Mouse (Mus musculus) heart, embryonic 14.5 days (tissue): ENCODE data around the gene Kif12. TPM values are rescaled to one million over a fixed set of nuclear protein-coding genes. Genes with fewer than 3 reads are reported as not detected.

Experiments used
- ATAC-seq: fragments of 200-750 bp; cut with Nextera tagmentation; 2 replicates; pipeline ENCODE4 v1.8.0; 2017; ENCODE audit warnings: low read depth, moderate TSS enrichment; ENCODE audit not compliant: insufficient number of reproducible peaks, insufficient read depth, low FRiP score
- H3K27ac ChIP-seq, 2 experiments: fragments of 200-500 bp in 1 of 2; fragments of 300-500 bp in 1 of 2; sonication (generic) in 1 of 2; replicated peaks in 1 of 2; 2 replicates each; pipeline ENCODE4 v1.5.1; 2012 to 2014; ENCODE audit warnings: low read depth in 2 of 2, low read length in 2 of 2, control low read depth in 1 of 2, mild to moderate bottlenecking in 1 of 2, mixed read lengths in 1 of 2; ENCODE audit not compliant: control insufficient read depth in 1 of 2, insufficient read depth in 1 of 2
- H3K27me3 ChIP-seq: fragments of 300-500 bp; sonication (generic); 2 replicates; pipeline ENCODE4 v1.6.1; 2014; ENCODE audit warnings: mild to moderate bottlenecking, low read length, control low read depth; ENCODE audit not compliant: control insufficient read depth, insufficient read depth
- H3K36me3 ChIP-seq: fragments of 300-500 bp; sonication (generic); 2 replicates; pipeline ENCODE4 v1.6.1; 2014; ENCODE audit warnings: mild to moderate bottlenecking, control low read depth, low read length, mixed read lengths; ENCODE audit not compliant: control insufficient read depth, insufficient read depth
- H3K4me1 ChIP-seq, 2 experiments: fragments of 200-500 bp in 1 of 2; fragments of 300-500 bp in 1 of 2; sonication (generic) in 1 of 2; 2 replicates each; pipeline ENCODE4 v1.6.1; 2012 to 2014; ENCODE audit warnings: low read length in 2 of 2, control low read depth in 1 of 2, mixed read lengths in 1 of 2; ENCODE audit not compliant: control insufficient read depth in 2 of 2, insufficient read depth in 2 of 2
- H3K4me2 ChIP-seq: fragments of 300-500 bp; sonication (generic); 2 replicates; pipeline ENCODE4 v1.6.1; 2014; ENCODE audit warnings: mild to moderate bottlenecking, low read length
- H3K4me3 ChIP-seq, 2 experiments: fragments of 200-500 bp in 1 of 2; fragments of 300-500 bp in 1 of 2; sonication (generic) in 1 of 2; 2 replicates each; pipeline ENCODE4 v1.5.1; 2012 to 2014; ENCODE audit warnings: low read length in 2 of 2, mild to moderate bottlenecking in 2 of 2, control low read depth in 1 of 2, low read depth in 1 of 2, moderate library complexity in 1 of 2; ENCODE audit not compliant: control insufficient read depth in 1 of 2, insufficient read depth in 1 of 2
- H3K9ac ChIP-seq: fragments of 300-500 bp; sonication (generic); 2 replicates; pipeline ENCODE4 v1.6.1; 2014; ENCODE audit warnings: mild to moderate bottlenecking, low read length
- H3K9me3 ChIP-seq: fragments of 300-500 bp; sonication (generic); 2 replicates; pipeline ENCODE4 v1.6.1; 2016; ENCODE audit warnings: low read length, control low read depth; ENCODE audit not compliant: control insufficient read depth
- WGBS: fragments of 180-500 bp; shearing (Covaris S2); extraction: QIAGEN DNeasy Blood & Tissue Kit; methylation state at CpG from one replicate; pipeline ENCODE4 v1.1.7; 2014; 5-methylcytosine and 5-hydroxymethylcytosine counted together
- polyA plus RNA-seq: library from polyadenylated mRNA; unstranded; fragments of >200 nt; fragmentation: Nextera tagmentation; extraction: Ambion mirVana; gene quantifications from 2 replicates; pipeline ENCODE4 v1.2.1, GENCODE M21; 2014

Kif12 gene
- polyA plus RNA-seq, 1 experiment from 2014 or later = 0.23 TPM

- 85% methylated on average over 7 of the region's 7 CpGs for WGBS
- H3K4me3 ChIP-seq = no peak overlapping the region
- no peak overlapping the region for H3K4me2 ChIP-seq
- ATAC-seq = no peak
- no peaks in the 10 kb centered on the region for H3K36me3 ChIP-seq
- no peak overlapping the region for H3K9ac ChIP-seq
- H3K27ac ChIP-seq = no peak overlapping the region
- H3K9me3 ChIP-seq = no peaks in the 10 kb centered on the region
- no peaks in the 10 kb centered on the region for H3K27me3 ChIP-seq
- H3K4me1 ChIP-seq = no peaks in the 10 kb centered on the region
Measured at GRCm38 (mm10) chr4:63158192-63158591, 13.7 kb downstream of the Kif12 start.

GRCm38 (mm10) chr4:63156726-63157634, 15.0 kb downstream of the Kif12 start:
- no peak overlapping the region for H3K9ac ChIP-seq
- H3K27ac ChIP-seq = no peak overlapping the region
- ATAC-seq = no peak
- H3K9me3 ChIP-seq = no peaks in the 10 kb centered on the region
- no peaks in the 10 kb centered on the region for H3K4me1 ChIP-seq
- H3K27me3 ChIP-seq = no peaks in the 10 kb centered on the region
- WGBS = 56% methylated on average over 8 of the region's 8 CpGs
- no peak overlapping the region for H3K4me3 ChIP-seq
- H3K36me3 ChIP-seq = no peaks in the 10 kb centered on the region
- H3K4me2 ChIP-seq = no peak overlapping the region

GRCm38 (mm10) chr4:63155596-63155995, 16.3 kb downstream of the Kif12 start:
- Histone ChIP-seq H3K4me3 (no peak overlapping the region), H3K27me3 (no peaks in the 10 kb centered on the region), H3K4me2 (no peak overlapping the region), H3K27ac (no peak overlapping the region), H3K36me3 (no peaks in the 10 kb centered on the region), H3K4me1 (no peaks in the 10 kb centered on the region), H3K9me3 (no peaks in the 10 kb centered on the region), H3K9ac (no peak overlapping the region)
- 37% methylated on average over 2 of the region's 2 CpGs for whole genome bisulfite sequencing
- ATAC-seq = no peak

GRCm38 (mm10) chr4:63154699-63155098, 17.2 kb downstream of the Kif12 start, which contains the start of gene Ambp:
Ambp (minus strand) TSS chr4:63154799.
- Histone ChIP-seq H3K27me3 (no peaks in the 10 kb centered on the region), H3K4me3 (no peak within 1 kb of the TSS), H3K4me2 (no peak within 1 kb of the TSS), H3K4me1 (no peaks in the 10 kb centered on the region), H3K36me3 (no peaks in the 10 kb centered on the region), H3K9me3 (no peaks in the 10 kb centered on the region), H3K9ac (no peak within 1 kb of the TSS), H3K27ac (no peak within 1 kb of the TSS)
- ATAC-seq = no peak
- WGBS = 59% methylated on average over 5 of the region's 5 CpGs

GRCm38 (mm10) chr4:63154028-63154427, 17.9 kb downstream of the Kif12 start:
- ATAC-seq = no peak
- H3K9me3 ChIP-seq = no peaks in the 10 kb centered on the region
- H3K4me2 ChIP-seq = no peak overlapping the region
- no peaks in the 10 kb centered on the region for H3K36me3 ChIP-seq
- H3K27me3 ChIP-seq = no peaks in the 10 kb centered on the region
- no peak overlapping the region for H3K4me3 ChIP-seq
- H3K4me1 ChIP-seq = no peaks in the 10 kb centered on the region
- H3K27ac ChIP-seq = no peak overlapping the region
- H3K9ac ChIP-seq = no peak overlapping the region
- 39% methylated on average over 4 of the region's 4 CpGs for WGBS

- 77% methylated on average over 6 of the region's 6 CpGs for WGBS
- H3K4me1 ChIP-seq = no peaks in the 10 kb centered on the region
- H3K36me3 ChIP-seq = no peaks in the 10 kb centered on the region
- ATAC-seq = no peak
- H3K4me3 ChIP-seq = no peak overlapping the region
- no peak overlapping the region for H3K4me2 ChIP-seq
- no peak overlapping the region for H3K9ac ChIP-seq
- H3K27ac ChIP-seq = no peak overlapping the region
- H3K9me3 ChIP-seq = peaks cover 9% of the 10 kb centered on the region; the same call in 1 of the 2 replicates
- H3K27me3 ChIP-seq = no peaks in the 10 kb centered on the region
Measured at GRCm38 (mm10) chr4:63151127-63151526, 20.8 kb downstream of the Kif12 start.

- Histone ChIP-seq H3K4me1 (no peaks in the 10 kb centered on the region), H3K9me3 (peaks cover 9% of the 10 kb centered on the region; the same call in 1 of the 2 replicates), H3K36me3 (no peaks in the 10 kb centered on the region), H3K27ac (no peak overlapping the region), H3K9ac (no peak overlapping the region), H3K4me2 (no peak overlapping the region), H3K27me3 (no peaks in the 10 kb centered on the region), H3K4me3 (no peak overlapping the region)
- no peak for ATAC-seq
- 91% methylated on average over 6 of the region's 6 CpGs for whole genome bisulfite sequencing
Measured at GRCm38 (mm10) chr4:63147268-63147667, 24.7 kb downstream of the Kif12 start.
